Mouse (Mus musculus): ENCODE results near the gene Hccs. TPM values are rescaled to one million over a fixed set of nuclear protein-coding genes. Genes with fewer than 3 reads are reported as not detected.

Hccs gene
- total RNA-seq, 1 experiment from 2014 or later: 35.9 TPM

DNA sequence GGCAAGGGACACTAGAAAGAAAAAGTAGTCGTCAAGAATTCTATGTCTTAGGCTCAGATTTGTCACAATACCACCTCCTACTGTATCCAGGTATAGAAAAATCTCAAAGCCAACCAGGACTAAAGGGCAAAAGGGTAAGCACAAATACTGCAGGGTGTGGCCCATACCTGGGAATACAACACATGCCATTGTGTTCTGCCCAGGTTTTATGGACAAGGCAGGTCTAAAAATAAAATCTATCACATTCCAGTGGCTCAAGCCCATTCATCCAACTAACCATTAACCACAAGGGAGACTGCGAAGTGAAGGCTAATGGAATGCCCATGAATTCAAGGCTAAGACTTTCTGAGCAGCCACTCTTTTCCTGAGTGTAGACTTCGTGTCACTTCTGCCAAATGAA is 110.2 kb downstream of the Hccs start:
- ATAC-seq (replicated peaks; ENCODE audit: low read depth, poor library complexity, severe bottlenecking): no peak

Other genes starting within 250 kb of the Hccs start
- not detected in 2 replicates for gene Amelx, start 133.2 kb downstream of the Hccs start, total RNA-seq (2017)